Mouse (Mus musculus) limb, embryonic 11.5 days (tissue): Measurements from ENCODE around the gene Slc6a12. TPM values are rescaled to one million over a fixed set of nuclear protein-coding genes. Genes with fewer than 3 reads are reported as not detected.

Experiments used
- ATAC-seq: fragments of 200-750 bp; cut with Nextera tagmentation; 2 replicates; pipeline ENCODE4 v1.8.0; 2017; ENCODE audit warnings: low read depth; ENCODE audit not compliant: insufficient number of reproducible peaks, low FRiP score, low TSS enrichment
- DNase-seq: peaks from one replicate; pipeline ENCODE4 v3.0.0-alpha.2; 2015; ENCODE audit warnings: low spot score
- H3K27ac ChIP-seq: fragments of 300-500 bp; sonication (generic); replicated peaks from 2 replicates; pipeline ENCODE4 v1.5.1; 2014; ENCODE audit warnings: low read depth, mild to moderate bottlenecking, low read length
- H3K27me3 ChIP-seq: fragments of 300-500 bp; sonication (generic); 2 replicates; pipeline ENCODE4 v1.6.1; 2014; ENCODE audit warnings: mild to moderate bottlenecking, low read length, mixed read lengths; ENCODE audit not compliant: control insufficient read depth, insufficient read depth
- H3K36me3 ChIP-seq: fragments of 300-500 bp; sonication (generic); 2 replicates; pipeline ENCODE4 v1.6.1; 2014; ENCODE audit warnings: mild to moderate bottlenecking, low read length, moderate library complexity, mixed read lengths; ENCODE audit not compliant: control insufficient read depth, insufficient read depth
- H3K4me1 ChIP-seq: fragments of 300-500 bp; sonication (generic); 2 replicates; pipeline ENCODE4 v1.6.1; 2014; ENCODE audit warnings: low read length, mixed read lengths; ENCODE audit not compliant: control insufficient read depth, insufficient read depth
- H3K4me2 ChIP-seq: fragments of 300-500 bp; sonication (generic); 2 replicates; pipeline ENCODE4 v1.6.1; 2014; ENCODE audit warnings: low read depth, mild to moderate bottlenecking, moderate library complexity; ENCODE audit not compliant: severe bottlenecking
- H3K4me3 ChIP-seq: fragments of 300-500 bp; sonication (generic); 2 replicates; pipeline ENCODE4 v1.5.1; 2014; ENCODE audit warnings: low read depth, low read length
- H3K9ac ChIP-seq: fragments of 300-500 bp; sonication (generic); 2 replicates; pipeline ENCODE4 v1.6.1; 2014; ENCODE audit warnings: mild to moderate bottlenecking, low read length
- H3K9me3 ChIP-seq: fragments of 300-500 bp; sonication (generic); 2 replicates; pipeline ENCODE4 v1.6.1; 2016; ENCODE audit warnings: low read length; ENCODE audit not compliant: control insufficient read depth
- WGBS: fragments of 180-500 bp; shearing (Covaris S2); extraction: QIAGEN DNeasy Blood & Tissue Kit; methylation state at CpG from one replicate; pipeline ENCODE4 v1.1.7; 2014; 5-methylcytosine and 5-hydroxymethylcytosine counted together
- polyA plus RNA-seq: library from polyadenylated mRNA; unstranded; fragments of >200 nt; fragmentation: Nextera tagmentation; extraction: Ambion mirVana; gene quantifications from 2 replicates; pipeline ENCODE4 v1.2.1, GENCODE M21; 2014

The Slc6a12 gene
- polyA plus RNA-seq, 1 experiment from 2014 or later, result 0.53 TPM

DNA sequence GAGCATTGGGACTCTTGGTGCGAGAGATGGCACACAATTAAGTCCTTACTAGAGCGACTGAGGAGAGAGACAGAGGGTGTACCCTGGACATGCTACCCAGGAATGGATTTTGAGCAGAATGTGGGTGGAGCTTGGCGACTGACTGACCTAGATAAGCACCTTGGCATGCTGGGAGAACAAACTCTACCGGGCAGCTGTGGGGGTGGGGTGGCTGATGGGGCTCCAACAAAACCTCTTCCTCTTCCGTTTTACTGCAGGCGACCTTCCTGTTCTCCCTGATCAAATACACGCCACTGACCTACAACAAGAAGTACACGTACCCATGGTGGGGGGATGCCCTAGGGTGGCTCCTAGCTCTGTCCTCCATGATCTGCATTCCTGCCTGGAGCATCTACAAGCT lies 6.3 kb upstream of the Slc6a12 start:
- DNase-seq (no peak), ATAC-seq (no peak)
- no peaks in the 10 kb centered on the region for H3K36me3 ChIP-seq
- no peak overlapping the region for H3K9ac ChIP-seq
- no peak overlapping the region for H3K4me2 ChIP-seq
- H3K4me3 ChIP-seq, result no peak overlapping the region
- no peak overlapping the region for H3K27ac ChIP-seq
- H3K4me1 ChIP-seq, result no peaks in the 10 kb centered on the region
- H3K27me3 ChIP-seq, result no peaks in the 10 kb centered on the region
- WGBS, result 69% methylated on average over 8 of the region's 8 CpGs
- no peaks in the 10 kb centered on the region for H3K9me3 ChIP-seq

- H3K9me3 ChIP-seq, result no peaks in the 10 kb centered on the region
- no peak overlapping the region for H3K27ac ChIP-seq
- H3K9ac ChIP-seq, result no peak overlapping the region
- 92% methylated on average over 9 of the region's 9 CpGs for WGBS
- H3K4me3 ChIP-seq, result no peak overlapping the region
- H3K4me1 ChIP-seq, result no peaks in the 10 kb centered on the region
- H3K36me3 ChIP-seq, result no peaks in the 10 kb centered on the region
- no peak overlapping the region for H3K4me2 ChIP-seq
- H3K27me3 ChIP-seq, result no peaks in the 10 kb centered on the region
- no peak for ATAC-seq
- no peak for DNase-seq
Measured at GRCm38 (mm10) chr6:121337229-121337628, 5.6 kb upstream of the Slc6a12 start.

- H3K4me2 ChIP-seq, result no peak overlapping the region
- WGBS, result 22% methylated on average over 3 of the region's 3 CpGs
- no peaks in the 10 kb centered on the region for H3K9me3 ChIP-seq
- H3K27ac ChIP-seq, result no peak overlapping the region
- no peaks in the 10 kb centered on the region for H3K4me1 ChIP-seq
- H3K36me3 ChIP-seq, result no peaks in the 10 kb centered on the region
- H3K27me3 ChIP-seq, result no peaks in the 10 kb centered on the region
- DNase-seq (peak; percentile 84), ATAC-seq (peak; percentile 33)
- H3K4me3 ChIP-seq, result no peak overlapping the region
- no peak overlapping the region for H3K9ac ChIP-seq
Measured at GRCm38 (mm10) chr6:121337770-121338518, 4.9 kb upstream of the Slc6a12 start.

- no peak overlapping the region for H3K4me3 ChIP-seq
- peak; percentile 31; the same call in 1 of the 2 replicates for ATAC-seq
- no peak overlapping the region for H3K9ac ChIP-seq
- no peak overlapping the region for H3K27ac ChIP-seq
- no peak overlapping the region for H3K4me2 ChIP-seq
- no peaks in the 10 kb centered on the region for H3K27me3 ChIP-seq
- no peak for DNase-seq
- no peaks in the 10 kb centered on the region for H3K9me3 ChIP-seq
- 49% methylated on average over 4 of the region's 4 CpGs for WGBS
- no peaks in the 10 kb centered on the region for H3K4me1 ChIP-seq
- no peaks in the 10 kb centered on the region for H3K36me3 ChIP-seq
Measured at GRCm38 (mm10) chr6:121338519-121338896, 4.4 kb upstream of the Slc6a12 start.

- no peaks in the 10 kb centered on the region for H3K27me3 ChIP-seq
- H3K27ac ChIP-seq, result no peak overlapping the region
- H3K36me3 ChIP-seq, result no peaks in the 10 kb centered on the region
- DNase-seq (no peak), ATAC-seq (no peak)
- H3K9me3 ChIP-seq, result no peaks in the 10 kb centered on the region; the same call in 1 of the 2 replicates
- WGBS, result 91% methylated on average over 6 of the region's 6 CpGs
- peaks cover 4% of the 10 kb centered on the region; the same call in 1 of the 2 replicates for H3K4me1 ChIP-seq
- H3K9ac ChIP-seq, result no peak overlapping the region
- H3K4me3 ChIP-seq, result no peak overlapping the region
- H3K4me2 ChIP-seq, result no peak overlapping the region
Measured at GRCm38 (mm10) chr6:121341650-121342049, 1.2 kb upstream of the Slc6a12 start.

DNA sequence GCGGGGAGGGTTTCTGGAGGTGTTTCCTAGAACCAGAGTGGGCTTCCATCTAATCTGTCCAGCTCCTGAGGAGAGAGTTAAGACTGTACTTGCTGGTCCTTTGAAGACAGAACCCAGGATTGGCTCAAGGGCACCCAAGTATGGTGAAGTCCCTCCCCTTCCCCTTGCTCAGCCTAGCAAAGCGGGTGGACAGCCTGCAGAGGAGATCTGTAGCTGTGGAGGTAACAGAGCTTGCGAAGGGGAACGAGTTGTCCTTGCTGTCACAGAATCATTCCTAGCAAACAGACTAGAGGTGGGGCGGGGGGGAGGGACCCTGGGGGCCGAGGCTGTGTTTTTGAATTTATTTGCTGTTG lies 871 bp downstream of the Slc6a12 start:
- DNase-seq, result no peak
- 65% methylated on average over 6 of the region's 6 CpGs for WGBS
- no peaks in the 10 kb centered on the region; the same call in 1 of the 2 replicates for H3K9me3 ChIP-seq
- no peak overlapping the region for H3K9ac ChIP-seq
- no peaks in the 10 kb centered on the region for H3K27me3 ChIP-seq
- no peaks in the 10 kb centered on the region for H3K36me3 ChIP-seq
- no peak overlapping the region for H3K4me3 ChIP-seq
- no peak overlapping the region for H3K4me2 ChIP-seq
- no peak overlapping the region for H3K27ac ChIP-seq
- no peak for ATAC-seq
- H3K4me1 ChIP-seq, result peaks cover 5% of the 10 kb centered on the region; the same call in 1 of the 2 replicates

DNA sequence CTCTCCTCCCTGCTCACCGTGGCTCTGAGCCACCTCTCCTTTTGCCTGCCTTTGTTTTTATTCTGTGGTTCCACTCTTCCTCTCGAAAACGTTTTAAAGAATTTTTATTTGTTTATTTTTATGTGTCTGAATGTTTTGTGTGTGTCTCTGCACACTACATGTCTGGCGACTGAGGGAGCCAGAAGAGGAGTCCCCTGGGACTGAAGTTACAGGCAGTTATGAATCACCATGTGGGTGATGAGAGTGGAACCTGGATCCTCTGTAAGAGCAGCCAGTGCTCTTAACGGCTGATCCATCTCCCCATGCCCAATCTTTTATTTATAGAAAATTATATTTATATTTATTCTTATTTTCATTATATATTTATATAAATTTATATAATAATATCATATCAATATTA lies 1.5 kb downstream of the Slc6a12 start:
- no peak overlapping the region for H3K27ac ChIP-seq

DNA sequence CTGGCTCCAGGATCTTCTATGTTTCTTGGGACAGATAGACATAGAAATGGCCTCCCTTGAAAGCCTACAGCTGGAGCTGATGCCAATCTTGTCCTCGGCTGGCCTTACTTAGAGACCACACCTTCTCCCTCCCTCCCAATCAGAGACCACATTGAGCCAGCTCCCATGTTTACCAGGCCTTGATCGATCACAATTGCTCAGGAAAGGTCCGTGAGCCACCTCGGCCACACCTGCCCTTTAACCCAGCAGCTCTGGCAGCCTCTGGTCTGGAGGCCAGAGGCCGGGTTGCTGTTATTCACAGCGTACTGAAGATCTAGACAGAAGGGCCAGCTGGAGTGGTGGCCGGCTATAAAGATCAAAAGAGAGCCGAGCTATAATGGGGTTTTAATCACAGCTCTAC lies 3.6 kb downstream of the Slc6a12 start:
- Histone ChIP-seq H3K27ac (no peak overlapping the region), H3K4me3 (no peak overlapping the region), H3K9me3 (no peaks in the 10 kb centered on the region; the same call in 1 of the 2 replicates), H3K27me3 (no peaks in the 10 kb centered on the region), H3K4me2 (no peak overlapping the region), H3K4me1 (peaks cover 5% of the 10 kb centered on the region; the same call in 1 of the 2 replicates), H3K36me3 (no peaks in the 10 kb centered on the region), H3K9ac (no peak overlapping the region)
- peak; percentile 49 for DNase-seq
- 8% methylated on average over 8 of the region's 8 CpGs for WGBS
- no peak for ATAC-seq

More for the DNA sequence above, 1.5 kb downstream of the Slc6a12 start:
- H3K9ac ChIP-seq, result no peak overlapping the region
- peaks cover 5% of the 10 kb centered on the region; the same call in 1 of the 2 replicates for H3K4me1 ChIP-seq
- ATAC-seq, result no peak
- no peaks in the 10 kb centered on the region; the same call in 1 of the 2 replicates for H3K9me3 ChIP-seq
- H3K4me3 ChIP-seq, result no peak overlapping the region
- no peak overlapping the region for H3K4me2 ChIP-seq
- H3K36me3 ChIP-seq, result no peaks in the 10 kb centered on the region
- no peak for DNase-seq
- WGBS, result 69% methylated on average over 5 of the region's 5 CpGs
- no peaks in the 10 kb centered on the region for H3K27me3 ChIP-seq

DNA sequence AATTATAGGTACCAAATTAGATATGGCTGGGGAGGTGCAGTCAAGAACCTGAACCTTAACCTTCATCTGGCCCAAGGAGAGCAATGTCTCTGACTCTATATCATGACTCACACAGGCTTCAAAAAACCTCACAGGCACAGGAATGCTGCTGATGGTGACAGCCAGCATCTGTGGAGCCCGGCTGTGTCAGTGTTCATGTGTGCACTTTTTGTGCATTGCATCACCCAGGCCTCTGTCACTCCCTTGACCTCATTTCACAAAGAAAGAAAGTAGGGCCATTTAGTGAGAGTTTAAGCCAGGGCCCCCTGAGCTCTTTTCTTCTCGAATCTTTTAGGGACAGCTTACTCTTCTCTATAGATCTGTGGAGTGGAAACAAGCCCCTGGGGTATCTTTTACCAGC lies 9.4 kb downstream of the Slc6a12 start:
- no peaks in the 10 kb centered on the region for H3K4me1 ChIP-seq
- no peak overlapping the region for H3K4me2 ChIP-seq
- 76% methylated on average over 2 of the region's 2 CpGs for WGBS
- ATAC-seq, result no peak
- H3K27me3 ChIP-seq, result no peaks in the 10 kb centered on the region
- H3K9me3 ChIP-seq, result no peaks in the 10 kb centered on the region
- no peak overlapping the region for H3K4me3 ChIP-seq
- no peak overlapping the region for H3K9ac ChIP-seq
- DNase-seq, result no peak
- no peaks in the 10 kb centered on the region for H3K36me3 ChIP-seq
- no peak overlapping the region for H3K27ac ChIP-seq
